Mouse (Mus musculus) CD4-positive naive resting alpha-beta T cell, adult 57 days (primary cell): ENCODE data around the gene Ndufb6. TPM values are rescaled to one million over a fixed set of nuclear protein-coding genes. Genes with fewer than 3 reads are reported as not detected.

ENCODE experiments used
- total RNA-seq: library from RNA; stranded (reverse); gene quantifications from one replicate; pipeline ENCODE4 v1.2.4, GENCODE M21; 2023

Ndufb6 gene
- 30.2 TPM for total RNA-seq

GRCm38 (mm10) chr4:40279276-40279900 is at the start of gene Ndufb6:
Ndufb6 (minus strand) TSS chr4:40279421.

GRCm38 (mm10) chr4:40269430-40270032 is 9.7 kb downstream of the Ndufb6 start, which contains the start of the genes Smim27 and Topors:
Smim27 (plus strand) TSS chr4:40269579.
Topors (minus strand) TSS chr4:40269850.

GRCm38 (mm10) chr4:40239409-40240271 is 39.6 kb downstream of the Ndufb6 start, which contains the start of gene Ddx58:
Ddx58 (minus strand) TSS chr4:40239828.

Other genes with a start within 250 kb of the Ndufb6 start
- 16.5 TPM for gene Aco1, start 136.3 kb downstream of the Ndufb6 start, total RNA-seq
- gene Ddx58, start 39.6 kb downstream of the Ndufb6 start, total RNA-seq, result 80.5 TPM
- 51.8 TPM for gene Smim27, start 9.8 kb downstream of the Ndufb6 start, total RNA-seq
- 37.2 TPM for gene Topors, start 9.6 kb downstream of the Ndufb6 start, total RNA-seq
- not detected for gene Tmem215, start 192.8 kb upstream of the Ndufb6 start, total RNA-seq